Mouse (Mus musculus): ENCODE results near the gene Capns1.
"Not testable (repeated sequence)": the region's sequence is repeated elsewhere in the genome, so short reads cannot be mapped to it uniquely, and the experiment has no call there.

Capns1 gene

GRCm38 (mm10) chr7:30202895-30203690 lies 4.5 kb upstream of the Capns1 start:
- peak in 1 of 2 experiments; percentile 33 for DNase-seq

- not testable (repeated sequence) for DNase-seq
These were observed 2.0 kb upstream of the Capns1 start for GRCm38 (mm10) chr7:30200661-30201060.

GRCm38 (mm10) chr7:30200200-30200599 lies 1.6 kb upstream of the Capns1 start:
- DNase-seq: peak in 1 of 2 experiments; percentile 33

DNA sequence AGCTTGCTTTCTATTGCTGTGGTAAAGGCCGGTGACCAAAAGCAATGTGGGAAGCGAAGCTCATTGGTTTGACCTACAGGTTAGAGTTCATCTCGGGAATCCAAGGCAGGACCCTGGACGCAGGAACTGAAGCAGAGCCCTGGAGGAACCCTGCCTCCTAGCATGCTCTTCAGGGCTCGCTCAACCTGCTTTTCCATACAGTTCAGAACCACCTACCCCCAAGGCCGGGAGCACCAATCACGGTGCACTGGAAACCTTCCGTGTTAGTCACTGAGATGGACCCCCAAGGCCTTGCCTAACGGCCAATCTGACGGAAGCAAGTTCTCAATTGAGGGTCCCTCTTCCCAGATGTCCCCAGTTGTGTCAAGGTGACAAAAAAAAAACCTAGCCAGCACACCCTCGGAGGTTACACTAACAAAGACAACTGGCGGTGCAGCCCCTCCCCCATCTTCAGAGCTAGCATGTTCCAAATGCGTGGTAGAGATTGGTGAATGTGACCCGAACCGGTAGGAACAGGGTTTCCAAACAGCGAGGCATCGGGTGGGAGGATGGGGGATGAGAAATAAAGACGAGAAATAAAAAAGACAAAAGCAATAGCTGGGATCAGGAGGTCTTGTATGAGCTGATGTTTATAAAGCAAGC lies 1.0 kb upstream of the Capns1 start:
- DNase-seq: peak in 1 of 2 experiments; percentile 34

GRCm38 (mm10) chr7:30197592-30198129 lies 950 bp downstream of the Capns1 start:
- DNase-seq: no peak

- no peak for DNase-seq
These were observed 2.4 kb downstream of the Capns1 start for GRCm38 (mm10) chr7:30196171-30196570.

- DNase-seq: no peak
These were observed 3.1 kb downstream of the Capns1 start for GRCm38 (mm10) chr7:30195461-30195860.

DNA sequence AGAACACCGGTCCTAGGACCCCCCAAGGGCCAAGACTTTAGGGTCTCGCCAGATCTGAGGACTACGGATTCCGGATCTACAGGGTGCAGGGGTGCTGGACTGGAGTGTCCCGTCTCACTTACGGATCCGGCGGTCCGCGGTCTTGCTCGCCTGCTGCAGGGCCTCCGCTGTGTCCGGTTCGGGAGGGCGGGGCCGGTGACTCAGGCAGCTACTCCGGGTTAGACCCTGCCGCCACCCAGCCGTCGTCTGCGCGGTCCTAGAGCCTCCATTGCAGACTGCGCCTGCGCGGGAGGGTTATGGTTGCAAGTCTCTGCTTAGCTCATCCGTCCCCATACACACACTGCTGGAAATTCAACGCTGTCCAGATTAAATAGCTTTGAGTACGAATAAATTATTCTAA lies 3.7 kb downstream of the Capns1 start:
- peak; percentile 98 for DNase-seq

DNA sequence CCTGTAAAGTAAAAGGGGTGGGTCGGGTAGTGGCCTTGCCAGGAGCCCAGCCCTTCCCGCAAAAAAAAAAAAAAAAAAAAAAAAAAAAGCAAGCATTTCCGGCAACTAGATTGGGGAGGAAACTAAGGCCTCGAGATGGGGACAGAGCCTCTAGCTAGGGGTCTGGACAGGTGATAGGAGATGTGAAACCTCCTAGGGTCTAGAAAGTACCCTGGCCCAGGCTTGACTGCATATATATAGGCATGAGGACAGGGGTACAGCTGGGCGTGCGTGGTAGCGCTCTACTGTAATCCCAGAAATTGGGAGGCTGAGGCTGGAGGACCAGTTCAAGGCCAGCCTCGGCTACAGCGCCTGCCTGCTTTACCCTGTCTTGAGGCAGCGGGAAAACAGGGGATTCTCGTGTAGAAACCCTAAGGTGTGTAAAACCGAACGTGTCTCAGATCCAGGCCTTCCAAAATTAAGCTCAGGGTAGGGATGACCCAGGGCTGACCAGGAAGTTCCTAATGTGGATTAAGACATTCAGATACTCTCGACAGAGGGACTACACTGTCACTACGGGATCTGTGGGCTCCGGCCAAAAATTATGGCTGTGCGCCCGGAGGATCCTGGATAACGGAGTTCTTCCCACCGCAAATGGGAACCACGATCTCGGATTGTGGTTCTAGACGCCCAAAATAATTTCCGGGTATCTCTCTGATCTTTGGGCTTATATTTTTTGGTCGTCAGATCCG lies 4.3 kb downstream of the Capns1 start:
- DNase-seq: peak in 1 of 2 experiments; percentile 47

DNA sequence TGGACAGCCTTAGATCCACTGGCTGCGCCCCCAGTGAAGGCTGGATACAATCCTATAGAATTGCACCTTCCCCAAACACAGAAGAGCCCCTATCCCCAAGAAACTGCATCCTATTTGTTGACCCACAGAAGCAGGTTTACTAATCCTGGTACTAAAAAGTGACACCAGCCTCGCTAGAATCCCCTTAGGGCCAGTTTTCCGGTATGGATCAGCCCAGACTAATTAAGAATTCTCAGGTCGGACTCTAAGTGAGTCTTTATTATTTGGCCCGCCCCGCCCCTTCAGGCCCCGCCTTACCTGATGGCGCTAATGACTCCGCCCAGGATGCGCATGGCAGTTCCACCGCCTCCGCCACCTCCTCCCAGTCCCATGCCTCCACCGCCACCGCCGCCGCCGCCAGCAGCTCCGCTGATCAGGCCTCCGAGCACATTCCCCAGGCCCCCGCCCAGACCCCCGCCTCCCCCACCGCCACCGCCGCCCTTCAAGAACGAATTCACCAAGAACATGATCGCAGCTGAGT lies 5.0 kb downstream of the Capns1 start:
- peak; percentile 90 to 92 for DNase-seq

- DNase-seq: no peak
These were observed 5.6 kb downstream of the Capns1 start for GRCm38 (mm10) chr7:30193013-30193412.

DNA sequence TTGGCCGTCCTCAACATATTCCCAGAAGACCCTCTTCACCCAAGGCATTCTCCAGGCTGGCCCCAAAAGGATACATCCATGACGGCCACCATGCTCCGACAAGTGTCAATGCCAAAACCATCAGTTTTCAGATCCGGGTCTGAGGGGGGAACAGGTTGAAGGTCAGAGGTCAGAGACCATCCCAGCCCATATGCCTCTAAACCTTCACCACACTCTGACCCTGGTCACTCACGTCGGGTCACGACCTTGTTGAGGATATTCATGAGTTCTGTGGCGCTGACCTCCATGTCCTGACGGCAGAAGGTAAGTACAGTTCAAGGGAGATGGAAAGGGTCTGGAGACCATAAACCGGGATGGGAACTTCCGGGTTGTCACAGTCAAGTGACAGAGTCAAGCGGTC lies 6.5 kb downstream of the Capns1 start:
- DNase-seq: no peak

DNA sequence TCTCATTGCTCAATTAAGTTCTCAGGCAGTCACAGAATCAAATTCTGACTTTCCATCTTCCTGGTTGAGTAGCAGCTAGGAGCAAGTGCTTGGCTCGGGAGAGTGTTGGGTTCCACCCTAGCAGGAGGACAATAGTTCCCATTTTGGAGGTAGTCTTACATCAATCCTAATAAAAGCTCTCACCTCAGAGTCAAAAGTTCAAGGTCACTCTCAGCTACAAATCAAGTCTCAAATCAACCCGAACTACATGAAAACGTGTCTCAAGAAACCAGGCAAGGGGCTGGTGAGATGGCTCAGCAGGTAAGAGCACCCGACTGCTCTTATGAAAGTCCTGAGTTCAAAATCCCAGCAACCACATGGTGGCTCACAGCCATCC lies 9.5 kb downstream of the Capns1 start:
- DNase-seq: no peak

- DNase-seq: no peak
These were observed 10.1 kb downstream of the Capns1 start for GRCm38 (mm10) chr7:30188344-30189115.

GRCm38 (mm10) chr7:30184641-30185348 lies 13.8 kb downstream of the Capns1 start:
- no peak for DNase-seq

GRCm38 (mm10) chr7:30183879-30184289 lies 14.7 kb downstream of the Capns1 start, which contains the start of gene Cox7a1:
Gene Cox7a1 (plus strand): TSS chr7:30184144.
- DNase-seq: peak; percentile 94 to 95

GRCm38 (mm10) chr7:30183189-30183588 lies 15.4 kb downstream of the Capns1 start:
- not testable (repeated sequence) for DNase-seq

GRCm38 (mm10) chr7:30181929-30182328 lies 16.7 kb downstream of the Capns1 start:
- not testable (repeated sequence) for DNase-seq

DNA sequence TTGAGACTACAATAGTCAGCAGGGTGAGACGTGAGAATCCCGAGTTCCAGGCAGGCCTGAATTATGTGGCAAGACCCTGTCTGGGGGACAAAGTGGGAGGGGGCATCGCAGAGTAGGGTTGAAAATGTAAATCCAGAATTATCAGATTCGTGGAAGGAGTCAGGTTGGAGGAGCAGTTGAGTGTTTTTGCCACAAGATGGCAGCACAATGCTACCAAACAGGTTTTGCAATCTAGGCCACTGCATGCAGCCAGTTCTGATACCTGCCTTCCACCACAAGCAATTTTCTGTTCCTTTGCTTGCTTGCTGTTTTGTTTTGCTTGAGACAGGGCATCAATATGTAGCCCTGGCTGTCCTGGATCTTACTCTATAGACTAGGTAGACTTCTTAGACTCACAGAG lies 17.3 kb downstream of the Capns1 start:
- DNase-seq: peak; percentile 79 to 86

DNA sequence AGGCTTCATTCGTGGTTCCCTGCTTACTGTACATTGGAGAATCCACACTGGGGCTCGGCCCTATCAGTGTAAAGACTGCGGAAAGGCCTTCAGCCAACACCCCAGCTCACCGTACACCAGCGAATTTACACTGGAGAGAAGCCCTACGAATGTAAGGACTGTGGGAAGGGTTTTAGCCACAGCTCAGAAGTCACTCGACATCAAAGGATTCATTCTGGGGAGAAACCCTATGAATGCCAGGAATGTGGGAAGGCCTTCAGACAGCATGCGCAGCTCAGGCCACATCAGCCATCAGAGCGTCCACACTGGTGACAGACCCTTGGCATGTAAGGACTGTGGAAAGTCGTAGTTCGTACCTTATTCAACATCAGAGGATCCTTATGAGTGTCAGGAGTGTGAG lies 20.4 kb downstream of the Capns1 start:
- DNase-seq: no peak

DNA sequence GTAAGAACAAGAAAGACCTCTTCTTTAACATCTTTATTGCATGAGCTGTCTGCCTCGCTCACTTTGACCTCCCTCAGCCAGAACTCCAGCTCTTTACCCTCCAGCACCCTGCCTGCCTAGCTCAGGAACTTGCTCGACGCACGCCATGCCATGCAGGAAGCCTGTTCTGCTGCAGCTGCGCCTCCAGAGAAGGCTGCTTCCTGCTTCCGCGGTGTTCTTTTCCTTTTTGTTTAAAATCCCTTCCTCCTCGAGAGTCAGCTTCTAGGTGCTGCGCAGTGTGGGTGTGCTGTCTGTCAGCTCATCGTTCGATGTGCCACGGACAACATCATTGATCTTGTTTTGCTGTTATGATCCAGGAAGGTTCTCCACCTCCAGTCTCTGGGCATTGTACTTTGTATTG lies 22.1 kb downstream of the Capns1 start:
- DNase-seq: no peak

Measured in kidney, postnatal 25 days (tissue).